Mouse (Mus musculus): ENCODE measurements around the gene Cd3e.
A peak's percentile ranks its signal among the peaks of the same experiment; 100 is the strongest.
"Not testable (repeated sequence)": the region's sequence is repeated elsewhere in the genome, so short reads cannot be mapped to it uniquely, and the experiment has no call there.

The Cd3e gene

DNA sequence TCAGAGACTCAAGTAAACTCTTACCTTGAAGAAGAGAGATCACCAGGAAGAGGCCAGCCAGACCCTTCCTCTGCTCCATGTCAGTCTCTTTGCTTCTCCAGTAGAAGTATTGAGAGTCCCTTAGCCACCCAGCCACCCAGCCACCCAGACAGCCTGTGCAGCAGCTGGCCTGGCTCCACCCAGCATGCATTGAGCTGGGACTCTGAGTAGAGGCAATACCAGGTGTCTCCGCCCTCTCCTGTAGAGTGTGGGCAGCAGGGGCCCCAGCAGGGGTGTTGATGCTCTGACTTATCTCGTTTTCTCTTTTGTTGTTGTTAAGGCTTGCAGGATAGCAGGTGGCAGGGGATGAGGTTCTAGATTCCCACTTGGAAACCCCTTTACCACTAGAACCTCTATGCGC, 29.2 kb downstream of the Cd3e start, which contains the start of gene Cd3g:
Cd3g (minus strand) TSS at position 190 of the 400 bp plus-strand sequence.
- no peak for DNase-seq (ENCODE audit: low spot score in 2 of 2)

DNA sequence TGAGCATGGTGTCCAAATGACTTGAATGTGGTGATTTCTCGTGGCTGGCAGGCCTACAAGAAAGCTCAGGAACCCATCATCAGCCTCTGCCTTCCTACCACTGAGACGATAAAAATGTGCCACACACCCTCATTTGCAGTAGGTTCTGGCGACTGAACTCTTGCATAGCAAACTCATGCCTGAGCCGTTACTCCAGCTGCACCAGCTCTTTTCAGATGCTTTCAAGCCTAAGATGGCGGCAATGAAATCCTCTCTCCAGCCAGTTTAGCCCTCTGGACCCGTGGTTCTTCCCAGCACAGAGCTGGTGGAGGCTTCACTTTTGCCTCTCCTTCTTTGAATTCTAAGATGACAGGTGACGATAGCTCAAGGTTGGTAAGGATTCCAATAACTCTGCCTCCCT, 29.6 kb downstream of the Cd3e start:
- DNase-seq (ENCODE audit: low spot score in 2 of 2): no peak

DNA sequence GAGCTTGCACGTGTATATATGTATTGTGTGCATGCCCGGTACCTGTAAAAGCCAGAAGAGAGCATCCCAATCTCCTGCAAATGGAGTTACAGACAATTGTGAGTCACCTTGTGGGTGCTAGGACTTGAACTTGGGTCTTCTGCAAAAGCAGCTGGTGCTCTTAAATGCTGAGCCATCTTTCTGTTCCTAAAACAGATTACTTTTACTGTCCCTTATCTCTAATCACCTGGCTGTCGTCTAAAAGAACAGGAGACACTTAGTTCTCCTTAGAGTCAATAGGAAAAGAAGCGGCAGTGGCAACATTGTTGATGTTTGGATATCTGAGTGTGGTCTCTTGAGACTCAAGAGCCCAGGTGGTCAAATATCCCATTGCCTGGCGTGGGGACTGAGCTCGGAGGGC, 31.6 kb downstream of the Cd3e start:
- no peak for DNase-seq (ENCODE audit: low spot score in 2 of 2)

DNA sequence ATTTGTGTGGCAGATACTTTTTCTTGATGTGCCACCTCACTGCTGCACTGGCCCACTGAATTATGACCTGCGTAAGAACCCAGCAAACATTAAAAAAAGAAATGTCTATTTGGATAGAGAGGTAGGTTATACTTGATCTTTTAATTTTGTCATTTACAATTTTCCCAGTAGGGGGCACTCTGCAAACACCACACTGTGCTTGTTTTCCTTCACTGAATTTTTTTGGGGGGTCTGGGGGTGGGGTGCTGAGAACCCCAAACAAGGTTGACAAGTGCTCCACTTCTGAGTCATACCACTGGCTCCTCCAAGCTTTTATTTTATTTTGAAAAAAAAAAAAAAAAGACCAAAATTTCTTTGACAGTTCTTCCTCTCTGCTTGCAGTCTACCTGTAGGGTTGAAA, 40.0 kb downstream of the Cd3e start:
- DNase-seq (ENCODE audit: low spot score in 2 of 2): no peak

DNA sequence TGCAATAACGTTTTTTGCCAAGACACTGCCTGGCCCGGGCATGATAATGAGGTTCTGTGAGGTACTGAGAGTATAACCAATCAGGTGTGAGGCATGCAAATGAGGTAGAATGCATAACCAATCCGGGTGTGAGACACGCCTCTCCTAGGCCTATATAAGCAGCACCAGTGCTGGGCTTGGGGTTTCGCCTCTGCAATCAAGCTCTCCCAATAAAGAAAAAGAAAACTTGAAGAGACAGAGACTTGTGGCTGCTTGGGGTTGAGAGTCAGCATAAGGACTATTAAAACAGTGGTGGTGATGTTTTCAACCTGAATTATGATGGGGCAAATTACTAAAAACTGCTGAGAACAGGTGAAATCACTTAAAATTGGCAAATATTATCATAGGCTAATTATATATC, 41.7 kb downstream of the Cd3e start:
- DNase-seq (ENCODE audit: low spot score in 2 of 2): not testable (repeated sequence)

DNA sequence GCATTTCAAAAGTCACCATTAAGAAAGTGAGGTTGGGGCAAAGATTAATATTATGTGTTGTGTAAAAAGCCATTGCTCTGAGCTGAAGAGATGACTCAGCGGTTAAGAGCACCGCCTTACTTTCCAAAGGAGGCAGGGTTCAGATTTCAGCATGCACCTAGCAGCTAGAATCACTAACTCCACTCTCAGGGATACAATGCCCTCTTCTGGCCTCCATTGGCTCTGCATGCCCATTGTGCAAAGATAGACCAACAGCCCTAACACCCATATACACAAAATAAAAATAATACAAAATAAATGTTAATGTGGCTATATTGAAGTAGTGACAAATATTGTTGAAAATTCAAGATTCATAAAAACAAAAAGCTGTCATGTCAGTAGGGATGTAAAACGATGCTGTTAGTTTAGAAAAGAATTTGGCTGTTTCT, 42.6 kb downstream of the Cd3e start:
- DNase-seq (ENCODE audit: low spot score in 2 of 2): peak; percentile 64 to 78

DNA sequence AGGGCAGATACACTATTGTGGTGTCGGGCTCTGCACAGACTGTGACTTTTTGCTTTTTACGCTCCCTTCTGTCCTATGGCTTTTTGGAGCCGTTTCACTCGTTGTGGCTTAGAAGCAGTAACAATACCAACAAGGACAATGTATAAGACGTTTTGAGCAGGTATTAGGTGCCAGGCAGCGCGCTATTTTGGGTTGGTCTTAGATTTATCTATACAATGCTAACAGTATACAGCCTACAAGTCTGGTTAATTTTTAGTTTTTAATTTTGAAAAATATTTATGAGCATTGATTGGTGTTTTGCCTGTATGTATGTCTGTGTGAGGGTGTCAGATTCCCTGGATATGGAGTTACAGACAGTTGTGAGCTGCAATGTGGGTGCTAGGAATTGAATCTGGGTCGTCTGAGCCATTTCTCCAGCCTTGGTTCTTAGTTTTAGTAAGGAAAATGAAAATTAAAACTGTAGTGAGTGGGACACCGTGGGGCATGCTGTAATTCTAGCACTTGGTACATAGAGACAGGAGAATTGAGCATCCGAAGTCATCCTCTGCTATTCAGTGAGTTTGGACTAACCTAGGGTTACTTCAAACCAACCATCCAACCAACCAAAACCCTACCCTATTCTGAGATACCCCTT, 43.5 kb downstream of the Cd3e start:
- DNase-seq (ENCODE audit: low spot score in 2 of 2): no peak

DNA sequence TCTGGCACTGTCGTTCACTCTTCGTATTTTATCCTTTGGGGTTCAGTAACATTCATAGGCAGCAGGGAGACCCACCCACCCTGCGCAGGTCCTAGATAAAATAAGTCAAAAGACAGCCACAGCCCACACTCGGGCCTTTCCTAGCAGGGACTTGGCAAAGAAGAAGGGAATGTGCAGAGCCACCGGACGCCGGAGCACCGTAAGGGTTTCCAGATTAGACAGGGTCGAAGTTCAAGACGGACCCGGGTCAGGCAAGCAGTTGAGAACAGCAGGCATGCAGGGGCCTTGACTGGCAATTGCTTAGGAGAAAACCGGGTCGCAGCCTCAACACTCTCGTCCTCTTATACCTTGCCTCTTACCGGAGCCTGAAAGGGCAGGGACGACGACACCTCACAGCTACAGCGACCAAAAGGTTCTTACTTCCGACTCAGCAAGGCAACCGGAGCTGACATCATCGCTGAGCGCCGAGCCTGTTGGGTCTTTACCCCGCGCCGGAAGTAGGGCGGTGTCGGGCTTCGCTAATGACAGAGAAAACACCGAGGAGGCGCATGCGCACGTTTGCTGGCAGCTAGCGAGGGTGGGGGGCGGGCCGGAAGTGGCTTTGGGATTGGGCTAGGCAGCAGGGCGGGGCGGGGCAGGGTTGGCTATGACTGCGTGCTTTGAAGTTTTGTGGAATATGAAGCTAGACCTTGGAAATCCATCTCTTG, 44.1 kb downstream of the Cd3e start, which contains the start of gene Ube4a:
Ube4a (minus strand) TSS at position 475 of the 707 bp plus-strand sequence.
- peak; percentile 98 to 100 for DNase-seq (ENCODE audit: low spot score in 2 of 2)

DNA sequence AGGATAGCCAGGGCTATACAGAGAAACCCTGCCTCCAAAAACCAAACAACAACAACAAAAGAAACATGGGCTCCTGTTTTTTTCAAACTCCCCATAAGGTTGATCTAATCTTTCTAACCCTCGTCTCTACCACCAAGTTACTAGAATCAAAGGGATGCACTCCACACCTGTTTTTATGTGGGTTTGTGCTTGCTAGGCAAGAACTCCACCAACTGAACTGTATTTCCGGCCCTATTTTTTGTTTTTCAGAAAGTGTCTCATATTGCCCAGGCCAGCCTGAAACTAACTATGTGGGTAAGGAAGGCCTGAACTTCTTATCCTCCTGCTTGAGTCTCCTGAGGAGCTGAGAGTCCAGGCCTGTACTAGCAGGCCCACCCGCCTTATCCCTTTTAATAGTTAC, 55.0 kb downstream of the Cd3e start:
- no peak for DNase-seq (ENCODE audit: low spot score in 2 of 2)
